Mouse (Mus musculus) left cerebral cortex, adult 18-20 months (tissue): ENCODE measurements around the gene Mbnl1. TPM values are rescaled to one million over a fixed set of nuclear protein-coding genes. Genes with fewer than 3 reads are reported as not detected.

Experiments used
- DNase-seq, 2 experiments: peaks; one replicate each; pipeline ENCODE4 v3.0.0; 2021 to 2022; ENCODE audit warnings: low spot score in 2 of 2, mixed read lengths in 1 of 2
- total RNA-seq, 2 experiments: library from RNA; stranded (reverse); gene quantifications; 2 replicates each; pipeline ENCODE4 v1.2.3; 2021

The Mbnl1 gene
- total RNA-seq, 2 experiments from 2014 or later, result 141 to 157 TPM

DNA sequence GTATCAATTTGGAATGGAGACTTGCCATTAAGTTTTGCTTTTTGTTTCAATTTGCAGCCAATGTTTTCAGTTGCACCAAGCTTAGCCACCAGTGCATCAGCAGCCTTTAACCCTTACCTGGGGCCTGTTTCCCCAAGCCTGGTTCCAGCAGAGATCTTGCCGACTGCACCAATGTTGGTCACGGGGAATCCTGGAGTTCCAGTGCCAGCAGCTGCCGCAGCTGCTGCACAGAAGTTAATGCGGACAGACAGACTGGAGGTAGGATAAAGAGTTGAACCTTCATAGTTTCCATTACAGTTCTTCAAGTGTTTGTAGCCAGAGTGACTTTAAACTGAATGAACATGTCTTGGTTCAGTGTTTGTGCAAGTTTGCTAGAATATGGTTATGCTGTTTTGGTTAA, 131.0 kb downstream of the Mbnl1 start:
- DNase-seq, result no peak

DNA sequence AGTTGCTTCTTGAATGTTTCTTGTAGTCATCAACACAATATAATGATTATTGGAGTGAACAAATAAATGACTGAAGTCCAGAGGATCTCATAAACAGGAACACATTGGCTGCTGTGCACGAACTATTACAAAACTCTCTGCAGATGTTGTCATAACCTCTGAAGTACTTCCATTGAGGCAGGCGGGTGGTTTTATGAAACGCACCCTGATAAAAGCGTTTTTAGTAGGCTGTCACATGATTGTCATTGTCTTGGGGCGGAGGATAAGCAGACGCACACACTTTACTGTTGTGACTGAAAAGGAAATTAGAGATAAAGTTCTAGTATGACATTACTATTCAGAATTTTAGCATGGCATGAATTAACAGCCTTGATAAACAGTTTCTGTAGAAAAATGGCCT, 131.6 kb downstream of the Mbnl1 start:
- no peak for DNase-seq

DNA sequence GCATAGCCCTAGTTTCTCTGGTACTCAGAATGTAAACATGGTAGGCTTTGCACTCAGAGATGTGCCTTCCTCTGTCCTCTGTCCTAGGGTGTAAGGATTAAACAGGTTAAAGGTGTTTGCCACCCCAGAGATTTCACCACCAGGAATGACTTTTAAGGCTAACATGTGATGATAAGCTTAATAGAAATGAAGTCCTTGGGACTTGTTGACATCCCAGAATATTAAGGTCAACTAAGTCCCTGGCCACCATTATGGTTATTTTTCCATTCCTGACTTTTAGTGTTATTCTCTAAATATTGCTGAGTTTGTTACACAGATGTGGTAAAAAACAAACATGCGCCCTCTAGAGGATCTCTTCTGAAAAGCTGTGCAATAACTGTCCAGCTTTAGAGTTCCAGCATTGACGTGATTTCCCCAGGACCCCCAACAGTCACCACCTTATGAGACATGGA, 136.3 kb downstream of the Mbnl1 start:
- no peak for DNase-seq

DNA sequence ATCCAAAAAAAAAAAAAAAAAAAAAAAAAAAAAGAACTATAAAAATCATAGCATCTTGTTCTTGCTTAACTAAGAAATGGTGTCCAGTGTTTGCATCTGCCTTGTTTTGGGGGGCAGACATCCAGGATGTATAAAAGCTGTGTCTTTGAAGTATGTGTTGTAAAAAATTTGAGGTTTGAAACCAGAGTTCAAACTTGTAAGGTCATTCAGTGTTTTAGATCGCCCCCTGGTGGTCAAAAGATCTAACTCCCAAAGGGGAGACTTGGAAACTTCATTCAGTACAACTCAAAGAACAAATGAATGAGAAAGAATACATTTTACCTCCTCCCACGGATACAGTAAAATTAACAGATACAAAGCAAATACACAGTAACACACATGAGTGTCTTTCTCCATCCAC, 139.2 kb downstream of the Mbnl1 start:
- peak; percentile 38 to 69 for DNase-seq

DNA sequence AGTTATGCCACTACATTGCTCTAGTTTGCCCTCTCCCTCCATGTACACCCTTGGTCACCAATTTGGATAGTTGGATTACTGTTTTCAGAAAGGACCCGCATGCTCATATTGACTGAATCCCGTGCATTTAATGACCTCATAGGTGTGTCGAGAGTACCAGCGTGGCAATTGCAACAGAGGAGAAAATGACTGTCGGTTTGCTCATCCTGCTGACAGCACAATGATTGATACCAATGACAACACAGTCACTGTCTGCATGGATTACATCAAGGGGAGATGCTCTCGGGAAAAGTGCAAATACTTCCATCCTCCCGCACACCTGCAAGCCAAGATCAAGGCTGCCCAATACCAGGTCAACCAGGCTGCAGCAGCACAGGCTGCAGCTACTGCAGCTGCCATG, 140.5 kb downstream of the Mbnl1 start:
- no peak for DNase-seq

DNA sequence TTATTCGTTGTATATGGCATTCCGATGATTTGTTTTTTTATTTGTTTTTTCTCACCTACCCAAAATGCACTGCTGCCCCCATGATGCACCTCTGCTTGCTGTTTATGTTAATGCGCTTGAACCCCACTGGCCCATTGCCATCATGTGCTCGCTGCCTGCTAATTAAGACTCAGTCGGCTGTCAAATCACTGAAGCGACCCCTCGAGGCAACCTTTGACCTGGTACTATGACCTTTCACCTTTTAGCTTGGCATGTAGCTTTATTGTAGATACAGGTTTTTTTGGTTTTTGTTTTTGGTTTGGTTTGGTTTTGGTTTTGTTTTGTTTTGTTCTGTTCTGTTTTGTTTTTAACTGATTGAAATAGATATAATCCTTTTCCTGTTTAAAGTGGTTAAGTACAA, 141.9 kb downstream of the Mbnl1 start:
- no peak for DNase-seq

DNA sequence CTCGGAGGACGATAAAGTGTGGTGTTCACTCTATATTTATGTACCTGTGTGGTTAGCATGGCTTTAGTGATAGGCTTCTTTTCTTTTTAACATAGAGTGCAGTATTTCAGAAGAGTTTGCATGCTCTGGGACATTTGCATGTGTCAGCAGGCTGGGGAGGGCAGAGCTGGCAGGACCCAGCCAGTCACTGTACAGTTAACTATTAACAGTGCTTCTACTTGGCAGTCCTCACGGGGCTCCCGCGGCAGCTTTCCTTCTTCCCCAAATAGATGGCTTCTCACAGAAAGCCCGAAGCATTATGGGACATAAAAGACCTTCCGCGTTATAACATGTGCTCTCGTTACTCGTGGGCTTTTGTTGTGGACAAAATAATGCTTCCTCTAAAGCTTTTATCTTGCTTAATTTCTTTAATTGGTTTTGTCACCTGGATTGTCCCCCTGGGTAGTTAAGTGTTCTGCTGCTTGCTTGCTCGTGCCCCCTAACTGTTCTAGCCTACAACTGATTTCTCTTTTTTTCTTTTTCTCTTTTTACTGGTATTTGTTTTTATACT, 142.5 kb downstream of the Mbnl1 start:
- no peak for DNase-seq

DNA sequence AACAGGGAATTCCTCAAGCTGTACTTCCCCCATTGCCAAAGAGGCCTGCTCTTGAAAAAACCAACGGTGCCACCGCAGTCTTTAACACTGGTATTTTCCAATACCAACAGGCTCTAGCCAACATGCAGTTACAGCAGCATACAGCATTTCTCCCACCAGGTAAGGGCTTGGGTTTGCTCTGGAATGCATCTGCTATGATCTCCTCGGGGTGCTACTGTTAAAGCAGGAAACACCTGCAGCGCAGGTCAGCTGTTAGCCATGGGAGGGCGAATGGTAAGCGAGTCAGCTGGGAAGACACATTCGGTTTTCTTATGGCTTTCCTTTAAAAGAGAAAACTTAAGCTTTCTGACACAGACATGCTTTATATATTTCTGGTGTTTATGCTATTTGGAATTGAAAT, 143.0 kb downstream of the Mbnl1 start:
- no peak for DNase-seq

DNA sequence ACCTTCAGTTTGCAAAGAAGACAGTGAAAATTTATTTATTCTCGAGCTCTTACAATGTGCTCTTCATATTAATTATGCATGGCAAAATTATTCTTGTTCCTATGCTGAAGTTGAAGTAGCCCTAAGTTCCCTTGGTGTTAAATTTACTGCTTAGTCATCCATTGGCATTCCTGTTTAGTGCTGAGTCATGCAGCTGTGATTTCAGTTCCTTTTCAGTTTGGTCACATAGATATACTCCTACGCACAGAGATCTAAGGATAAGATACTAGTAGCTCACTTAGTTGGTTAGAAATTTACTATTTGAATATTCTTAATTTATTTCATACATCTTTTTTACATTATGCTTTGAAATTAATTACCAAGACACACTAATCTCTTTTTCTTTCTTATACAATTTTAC, 143.5 kb downstream of the Mbnl1 start:
- no peak for DNase-seq

DNA sequence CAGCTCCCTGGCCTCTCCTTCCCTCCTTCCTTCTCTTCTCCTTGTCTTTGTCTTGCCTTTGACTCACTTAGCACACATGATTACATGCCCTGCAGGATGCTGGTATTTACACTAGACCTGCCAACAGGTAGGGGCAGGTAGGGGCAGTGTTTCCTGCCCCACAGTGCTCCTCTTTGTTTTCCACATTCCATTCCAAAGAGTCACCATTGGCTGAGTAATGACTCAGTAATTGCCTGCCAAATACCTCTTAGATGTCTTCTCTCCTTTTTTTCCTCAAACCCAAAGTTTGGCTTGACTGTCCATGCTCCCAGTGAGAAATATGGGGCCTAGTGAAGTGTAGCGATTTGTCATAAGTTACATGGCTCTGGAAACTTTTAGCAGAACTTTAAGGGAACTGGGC, 145.0 kb downstream of the Mbnl1 start:
- DNase-seq, result no peak

DNA sequence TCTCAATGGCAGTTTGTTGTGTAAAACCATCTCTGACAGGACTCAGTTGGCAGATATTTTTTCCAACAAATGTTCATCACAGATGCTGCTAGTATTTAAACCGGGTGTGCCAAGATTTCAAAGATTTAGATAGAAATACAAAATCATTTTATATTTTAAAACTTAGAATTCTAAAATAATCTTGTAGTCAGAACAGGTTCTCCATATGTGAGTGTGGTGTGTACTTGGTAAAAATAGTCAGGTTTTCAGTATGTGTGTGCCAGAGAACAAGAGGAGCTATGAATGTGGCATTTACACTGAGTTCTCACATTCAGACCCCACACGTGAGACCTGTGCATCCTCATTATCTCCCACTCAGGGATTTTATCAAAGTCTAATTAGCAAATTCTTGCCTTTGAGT, 147.6 kb downstream of the Mbnl1 start:
- no peak for DNase-seq

DNA sequence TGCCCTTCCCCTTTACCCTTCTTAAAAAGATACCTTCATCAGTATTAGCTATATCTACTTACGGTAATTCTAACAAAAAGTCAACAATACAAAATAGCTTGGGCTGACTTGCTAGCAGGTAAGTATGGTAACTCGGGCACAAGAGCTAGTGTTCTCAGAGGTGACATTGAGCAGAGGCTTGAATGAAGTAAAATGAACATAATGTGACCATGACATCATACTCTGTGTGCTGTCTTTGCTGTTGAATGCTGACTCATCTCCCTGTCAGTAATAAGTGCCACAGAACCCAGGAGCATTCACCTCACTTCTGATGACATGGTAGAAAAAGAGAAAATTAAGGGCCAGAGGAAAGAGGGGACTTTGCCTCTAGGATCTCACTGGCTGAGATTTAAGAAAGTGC, 158.6 kb downstream of the Mbnl1 start:
- DNase-seq, result no peak

DNA sequence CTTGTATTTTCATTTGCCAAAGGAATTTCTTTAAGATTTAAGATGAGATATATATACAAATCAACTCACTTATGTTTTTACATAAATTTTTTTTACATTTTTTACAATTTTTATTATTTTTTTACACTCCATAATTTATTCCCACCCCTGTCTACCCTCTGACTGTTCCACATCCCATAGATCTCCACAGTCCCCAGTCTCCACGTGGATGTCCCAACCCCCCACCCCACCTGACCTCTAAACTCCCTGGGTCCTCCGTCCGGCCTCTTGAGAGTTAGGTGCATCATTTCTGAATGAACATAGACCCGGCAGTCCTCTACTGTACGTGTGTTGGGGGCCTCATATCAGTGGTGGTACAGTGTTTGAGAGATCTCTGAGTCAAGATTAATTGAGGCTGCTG, 159.1 kb downstream of the Mbnl1 start:
- no peak for DNase-seq

DNA sequence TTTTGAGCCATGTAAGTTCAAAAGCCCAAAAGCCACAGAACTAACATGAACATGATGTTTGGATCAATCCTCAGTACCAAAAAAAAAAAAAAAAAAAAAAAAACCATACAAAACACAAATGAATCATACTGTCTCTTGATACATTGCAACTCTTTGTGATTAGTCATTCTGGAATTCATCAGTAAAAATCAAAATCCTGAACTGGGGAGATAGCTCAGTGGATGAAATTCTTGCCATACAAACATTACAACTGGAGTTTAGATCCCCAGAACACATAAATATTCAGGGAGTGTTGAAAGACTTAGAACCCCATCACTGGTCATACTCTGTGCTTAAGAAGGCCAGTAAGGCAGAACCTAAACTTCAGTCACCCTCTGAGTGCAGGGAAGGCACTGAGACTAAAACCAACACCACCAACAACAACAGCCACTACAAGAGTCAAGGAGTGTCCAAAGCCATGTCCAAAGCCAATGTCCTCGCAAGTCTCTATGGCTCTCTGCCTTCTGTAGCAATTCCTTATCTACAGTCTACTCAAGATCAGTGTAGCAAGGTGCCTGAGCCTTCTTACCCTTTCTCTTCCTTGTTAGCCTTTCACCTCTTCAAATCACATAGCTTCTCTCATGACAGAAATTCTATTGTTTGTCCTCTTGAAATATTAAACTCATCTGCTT, 160.3 kb downstream of the Mbnl1 start:
- no peak for DNase-seq

DNA sequence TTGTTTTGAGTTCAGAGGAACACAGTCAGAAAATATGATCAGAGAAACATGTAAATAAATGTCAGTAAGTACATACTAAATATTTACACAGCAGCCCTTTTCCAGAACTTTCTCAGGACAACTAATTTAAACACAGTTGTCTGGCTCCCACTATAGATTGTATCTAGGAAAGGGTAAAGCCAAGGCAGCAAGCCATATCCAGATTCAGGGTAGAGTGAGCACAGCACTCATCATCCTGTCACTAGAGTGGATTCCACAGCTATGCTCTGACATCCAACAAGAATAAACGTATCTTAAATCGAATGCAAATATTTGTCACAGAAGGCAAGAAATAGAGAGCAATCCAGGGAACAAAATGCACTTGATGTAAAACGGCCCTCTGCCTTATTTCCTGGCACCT, 165.9 kb downstream of the Mbnl1 start:
- DNase-seq, result no peak

DNA sequence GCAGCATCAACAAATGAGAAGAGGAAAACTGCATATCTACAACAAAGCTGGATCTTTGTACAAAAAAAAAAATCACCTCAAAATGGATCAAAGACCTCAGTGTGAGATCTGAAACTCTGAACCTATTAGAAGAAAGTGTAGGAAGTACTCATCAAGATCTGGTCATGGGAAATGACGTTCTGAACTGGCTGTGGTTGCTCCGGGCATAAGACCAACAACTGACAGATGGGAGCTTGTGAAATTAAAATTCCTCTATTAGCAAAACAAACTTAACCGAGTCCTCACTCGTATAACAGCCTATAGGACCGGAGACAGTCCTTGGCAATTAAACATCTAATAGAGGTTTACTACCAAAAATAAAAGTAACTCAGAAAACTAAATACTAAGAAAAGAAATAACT, 166.5 kb downstream of the Mbnl1 start:
- DNase-seq, result no peak

DNA sequence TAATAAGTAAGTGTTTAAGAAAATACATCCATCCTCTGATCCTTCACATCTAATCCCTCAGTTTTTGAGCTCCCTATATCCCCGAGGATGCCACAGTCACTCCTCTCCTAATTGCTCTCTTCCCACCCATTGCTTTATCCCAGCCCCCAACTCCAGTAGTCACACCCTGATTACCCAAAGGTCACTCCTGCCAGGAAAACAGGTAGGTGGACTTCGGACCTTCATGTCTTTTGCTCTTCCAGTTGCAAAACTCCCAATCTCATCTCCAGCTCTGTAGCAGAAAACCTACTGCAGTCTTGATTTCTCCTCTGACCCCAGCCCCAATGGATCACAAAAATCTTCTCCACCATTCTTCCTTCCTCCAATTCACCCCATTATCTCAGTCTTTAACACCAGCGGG, 169.6 kb downstream of the Mbnl1 start:
- no peak for DNase-seq

DNA sequence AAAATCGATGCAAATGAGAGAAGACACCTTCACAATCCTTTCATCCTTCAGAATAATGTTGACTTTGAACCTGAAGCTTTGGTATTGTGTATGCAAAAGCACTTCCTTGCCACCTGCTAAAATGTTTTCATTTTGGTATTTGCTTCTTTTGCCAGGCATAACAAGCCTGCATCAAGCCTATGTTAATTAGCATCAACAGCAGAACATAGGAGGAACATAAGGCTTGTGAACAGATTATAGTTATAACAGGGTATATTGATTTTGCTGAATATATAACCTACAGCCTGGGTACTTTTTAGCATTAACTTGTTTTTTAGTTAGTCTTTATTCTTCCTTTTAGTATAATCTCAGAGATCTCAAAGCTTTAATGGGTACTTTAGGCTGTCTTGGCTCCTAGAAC, 172.9 kb downstream of the Mbnl1 start:
- DNase-seq, result no peak

DNA sequence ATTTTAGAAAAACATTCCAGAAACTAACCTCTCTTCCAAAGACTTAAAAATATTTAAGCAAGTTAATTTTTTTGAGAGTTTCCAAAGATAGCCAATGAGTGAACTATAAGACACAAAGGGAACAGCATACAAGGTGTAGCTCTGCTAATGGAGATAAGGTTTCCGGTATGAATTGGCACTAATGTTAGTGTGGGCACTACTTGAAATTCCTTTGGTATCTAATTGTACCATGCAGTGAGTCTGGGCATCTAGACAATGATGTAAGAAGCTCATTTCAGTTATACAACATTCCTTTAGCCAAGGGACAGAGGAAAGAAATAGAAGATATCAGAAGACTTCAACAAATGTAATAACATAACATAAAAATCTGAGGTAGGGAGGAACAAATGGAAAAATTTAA, 175.7 kb downstream of the Mbnl1 start:
- no peak for DNase-seq

DNA sequence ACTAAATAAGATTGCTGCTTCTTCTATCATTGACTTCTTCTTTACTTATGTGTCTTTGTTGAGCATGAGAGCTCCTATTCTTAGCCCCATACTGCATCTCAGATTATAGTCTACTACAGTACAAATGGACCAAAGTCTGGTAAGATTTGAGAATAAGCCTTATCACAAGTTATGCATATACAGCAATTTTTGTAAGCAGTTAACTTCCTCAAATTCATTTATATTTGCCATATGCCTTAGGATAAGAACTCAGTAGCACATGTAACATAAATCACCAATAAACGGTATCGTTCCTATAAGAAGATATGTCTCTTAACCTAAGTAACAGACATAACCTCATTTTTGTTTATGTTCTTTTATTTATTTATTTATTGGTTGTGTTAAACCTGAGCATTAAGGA, 188.1 kb downstream of the Mbnl1 start:
- DNase-seq, result no peak
